Mouse (Mus musculus): ENCODE data around the gene Itgb5.

DNA sequence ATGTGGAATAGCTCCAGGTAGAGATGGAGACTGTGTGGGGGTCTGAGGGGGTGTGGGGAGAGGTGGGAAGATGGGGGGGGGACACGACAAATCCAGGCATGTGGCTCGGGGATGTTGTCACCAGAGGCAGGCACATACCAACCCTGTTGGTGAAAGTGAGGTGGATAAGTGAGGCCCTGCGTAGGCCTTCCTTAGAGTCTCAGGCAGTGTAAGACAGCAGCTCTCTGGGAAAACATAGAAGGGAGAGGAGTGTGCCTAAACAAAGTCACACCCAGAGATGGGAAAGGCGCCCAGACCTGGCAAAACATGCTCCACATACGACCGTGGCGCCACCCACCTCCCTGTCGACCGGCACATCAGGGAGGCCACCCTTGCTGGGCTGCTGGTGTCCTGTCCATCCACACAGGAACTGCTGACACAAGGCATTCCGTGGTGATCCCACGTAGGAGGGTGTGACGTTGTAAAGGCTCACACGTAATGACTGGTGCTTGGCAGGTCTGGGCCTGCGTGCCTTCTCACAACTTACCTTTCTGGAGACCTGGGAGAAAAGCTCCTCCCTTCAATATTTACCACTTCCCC is 42.5 kb downstream of the Itgb5 start:
- TF ChIP-seq EP300 (IDR thresholded peaks at IDR 0.05; ENCODE audit: insufficient read depth, low read depth, low read length), result no peak
- TF ChIP-seq CTCF (IDR thresholded peaks at IDR 0.05; ENCODE audit: low read depth, low read length), result no peak
- no peak for TF ChIP-seq POLR2A (IDR thresholded peaks at IDR 0.05; ENCODE audit: insufficient read depth, low read length)
